Mouse (Mus musculus) CH12.LX (cell line): ENCODE data around the gene Mrtfa. TPM values are rescaled to one million over a fixed set of nuclear protein-coding genes. Genes with fewer than 3 reads are reported as not detected.

Source experiments
- DNase-seq: peaks from one replicate; pipeline ENCODE4 v3.0.0-alpha.2; 2013; ENCODE audit errors: extremely low read depth
- H3K27ac ChIP-seq: 2 replicates; pipeline ENCODE4 v1.5.1; 2012; ENCODE audit warnings: low read depth, mild to moderate bottlenecking, control low read depth, moderate library complexity; ENCODE audit not compliant: insufficient read depth
- H3K27me3 ChIP-seq: replicated peaks from 2 replicates; pipeline ENCODE3; 2012; ENCODE audit warnings: inconsistent platforms
- H3K36me3 ChIP-seq, 2 experiments: replicated peaks in 1 of 2; 2 replicates each; pipeline versions ENCODE3 to v1.6.1; 2012; ENCODE audit warnings: inconsistent platforms in 1 of 2, low read length in 1 of 2, mild to moderate bottlenecking in 1 of 2, mixed read lengths in 1 of 2, moderate library complexity in 1 of 2; ENCODE audit not compliant: control insufficient read depth in 1 of 2, insufficient read depth in 1 of 2
- H3K4me1 ChIP-seq, 2 experiments: 2 replicates each; pipeline ENCODE4 v1.6.1; 2012; ENCODE audit warnings: inconsistent platforms in 1 of 2, moderate library complexity in 1 of 2; ENCODE audit not compliant: insufficient read depth in 2 of 2, control insufficient read depth in 1 of 2
- H3K4me2 ChIP-seq: 2 replicates; pipeline ENCODE4 v1.6.1; 2012; ENCODE audit warnings: low read depth, mild to moderate bottlenecking, control low read depth; ENCODE audit not compliant: poor library complexity, insufficient read depth, severe bottlenecking
- H3K4me3 ChIP-seq, 3 experiments: fragments of 150-350 bp in 1 of 3; sonication (generic) in 1 of 3; replicated peaks in 1 of 3; 2 replicates each; pipeline versions ENCODE3 to v1.5.1; 2011 to 2012; ENCODE audit warnings: low read depth in 2 of 3, low read length in 2 of 3, mild to moderate bottlenecking in 2 of 3, moderate library complexity in 2 of 3, control low read depth in 1 of 3, improper control_type of control experiment in 1 of 3, inconsistent platforms in 1 of 3, mixed read lengths in 1 of 3; ENCODE audit not compliant: poor library complexity in 1 of 3
- H3K79me2 ChIP-seq: replicated peaks from 2 replicates; pipeline ENCODE4 v1.6.1; 2012; ENCODE audit warnings: mild to moderate bottlenecking, moderate library complexity; ENCODE audit not compliant: control insufficient read depth, poor library complexity, insufficient read depth, severe bottlenecking; ENCODE audit errors: extremely low read depth
- H3K9ac ChIP-seq: 2 replicates; pipeline ENCODE4 v1.6.1; 2012; ENCODE audit warnings: low read depth, mild to moderate bottlenecking, control low read depth, moderate library complexity; ENCODE audit not compliant: insufficient read depth
- H3K9me3 ChIP-seq: replicated peaks from 2 replicates; pipeline ENCODE3; 2012; ENCODE audit warnings: low read length, inconsistent platforms, mixed read lengths
- CTCF ChIP-seq, 2 experiments: IDR thresholded peaks in 1 of 2; conservative IDR thresholded peaks in 1 of 2; 2 replicates each; pipeline ENCODE4 v1.5.1; 2011 to 2012; ENCODE audit warnings: low read depth in 2 of 2, low read length in 2 of 2, improper control_type of control experiment in 1 of 2, inconsistent platforms in 1 of 2, mild to moderate bottlenecking in 1 of 2, moderate library complexity in 1 of 2
- E2F4 ChIP-seq: IDR thresholded peaks from 2 replicates; pipeline ENCODE4 v1.6.1; 2011; ENCODE audit warnings: low read depth, low read length, improper control_type of control experiment; ENCODE audit not compliant: insufficient replicate concordance
- ELF1 ChIP-seq: IDR thresholded peaks from 2 replicates; pipeline ENCODE4 v1.6.1; 2014; ENCODE audit warnings: low read depth, mild to moderate bottlenecking, inconsistent platforms, low read length, improper control_type of control experiment
- EP300 ChIP-seq: IDR thresholded peaks from 2 replicates; pipeline ENCODE4 v1.6.1; 2011; ENCODE audit warnings: low read length, improper control_type of control experiment
- ETS1 ChIP-seq: conservative IDR thresholded peaks from 2 replicates; pipeline ENCODE4 v1.6.1; 2012; ENCODE audit warnings: low read depth, mild to moderate bottlenecking, inconsistent platforms, low read length, improper control_type of control experiment, moderate library complexity
- GABPA ChIP-seq: IDR thresholded peaks from 2 replicates; pipeline ENCODE4 v1.6.1; 2012; ENCODE audit warnings: low read depth, low read length, improper control_type of control experiment, inconsistent platforms; ENCODE audit not compliant: insufficient replicate concordance
- HCFC1 ChIP-seq: IDR thresholded peaks from 2 replicates; pipeline ENCODE4 v1.6.1; 2012; ENCODE audit warnings: low read depth, mild to moderate bottlenecking, inconsistent platforms, low read length, improper control_type of control experiment
- JUN ChIP-seq: IDR thresholded peaks from 2 replicates; pipeline ENCODE4 v1.6.1; 2011; ENCODE audit warnings: low read depth, mild to moderate bottlenecking, low read length, improper control_type of control experiment, moderate library complexity; ENCODE audit not compliant: insufficient read depth
- JUND ChIP-seq: conservative IDR thresholded peaks from 2 replicates; pipeline ENCODE4 v1.6.1; 2011; ENCODE audit warnings: low read depth, low read length, improper control_type of control experiment
- MAFK ChIP-seq: IDR thresholded peaks from 2 replicates; pipeline ENCODE4 v1.6.1; 2011; ENCODE audit warnings: low read length, improper control_type of control experiment; ENCODE audit not compliant: insufficient replicate concordance
- MAX ChIP-seq: IDR thresholded peaks from 2 replicates; pipeline ENCODE4 v1.6.1; 2011; ENCODE audit warnings: low read length, improper control_type of control experiment
- MAZ ChIP-seq: IDR thresholded peaks from 2 replicates; pipeline ENCODE4 v1.6.1; 2012; ENCODE audit warnings: low read depth, mild to moderate bottlenecking, inconsistent platforms, low read length, improper control_type of control experiment, moderate library complexity
- MEF2A ChIP-seq: IDR thresholded peaks from 2 replicates; pipeline ENCODE4 v1.6.1; 2014; ENCODE audit warnings: low read depth, mild to moderate bottlenecking, inconsistent platforms, low read length, improper control_type of control experiment, borderline replicate concordance
- MXI1 ChIP-seq: IDR thresholded peaks from 2 replicates; pipeline ENCODE4 v1.6.1; 2011; ENCODE audit warnings: mild to moderate bottlenecking, low read depth, low read length, improper control_type of control experiment
- MYC ChIP-seq: IDR thresholded peaks from 2 replicates; pipeline ENCODE4 v1.6.1; 2011; ENCODE audit warnings: low read depth, mild to moderate bottlenecking, improper control_type of control experiment, low read length
- NELFE ChIP-seq: IDR thresholded peaks from 2 replicates; pipeline ENCODE4 v1.6.1; 2011; ENCODE audit warnings: low read depth, low read length, improper control_type of control experiment
- PAX5 ChIP-seq: IDR thresholded peaks from 2 replicates; pipeline ENCODE4 v1.6.1; 2012; ENCODE audit warnings: low read length, inconsistent platforms, mixed read lengths
- POLR2A ChIP-seq: IDR thresholded peaks from 2 replicates; pipeline ENCODE4 v1.6.1; 2011; ENCODE audit warnings: low read depth, mild to moderate bottlenecking, improper control_type of control experiment, low read length
- RAD21 ChIP-seq: IDR thresholded peaks from 2 replicates; pipeline ENCODE4 v1.6.1; 2011; ENCODE audit warnings: low read depth, mild to moderate bottlenecking, low read length, improper control_type of control experiment, moderate library complexity
- SIN3A ChIP-seq: IDR thresholded peaks from 2 replicates; pipeline ENCODE4 v1.6.1; 2012; ENCODE audit warnings: low read length, improper control_type of control experiment, inconsistent platforms
- USF1 ChIP-seq: IDR thresholded peaks from 2 replicates; pipeline ENCODE4 v1.6.1; 2014; ENCODE audit warnings: low read depth, mild to moderate bottlenecking, inconsistent platforms, low read length, improper control_type of control experiment
- USF2 ChIP-seq: conservative IDR thresholded peaks from 2 replicates; pipeline ENCODE4 v1.6.1; 2011; ENCODE audit warnings: low read depth, low read length, improper control_type of control experiment
- ZC3H11A ChIP-seq: IDR thresholded peaks from 2 replicates; pipeline ENCODE4 v1.6.1; 2012; ENCODE audit warnings: low read depth, mild to moderate bottlenecking, inconsistent platforms, low read length, improper control_type of control experiment
- ZMIZ1 ChIP-seq: IDR thresholded peaks from 2 replicates; pipeline ENCODE4 v1.6.1; 2012; ENCODE audit warnings: low read depth, mild to moderate bottlenecking, inconsistent platforms, low read length, improper control_type of control experiment
- ZNF384 ChIP-seq: IDR thresholded peaks from 2 replicates; pipeline ENCODE4 v1.6.1; 2012; ENCODE audit warnings: low read depth, low read length, improper control_type of control experiment, inconsistent platforms
- dilution Hi-C: fragments of 300-500 bp; cut with MboI; formaldehyde crosslinking; loops from 2 replicates; pipeline ENCODE4 v1.14.3; 2020; ENCODE audit warnings: low sequenced_read_pairs; ENCODE audit not compliant: extremely low pct_unique_long_range_greater_than_20kb, extremely low pct_ligation_motif_present
- in situ Hi-C: fragments of 300-500 bp; cut with MboI; formaldehyde crosslinking; loops from 3 replicates; pipeline ENCODE4 v1.14.3; 2019; ENCODE audit warnings: low sequenced_read_pairs, low pct_ligation_motif_present, low pct_unique_long_range_greater_than_20kb, mixed read lengths
- polyA plus RNA-seq: library from polyadenylated mRNA; unstranded; fragments of >175 nt; gene quantifications from 2 replicates; pipeline ENCODE4 v1.2.1, GENCODE M21; 2012; ENCODE audit warnings: low read depth; ENCODE audit not compliant: insufficient read length
- total RNA-seq, 2 experiments: library from RNA; depleted of rRNA; stranded (reverse); fragments of 300-350 nt in 1 of 2; fragments of >200 nt in 1 of 2; gene quantifications; 2 replicates each; pipeline ENCODE4 v1.2.3; 2012 to 2014

Gene Mrtfa
- total and polyA plus RNA-seq, 3 experiments, result 4.6 to 23.2 (median 8.2) TPM

- H3K4me3 ChIP-seq, result no peak overlapping the region
- H3K4me1 ChIP-seq, result peaks cover 10 to 54% of the 10 kb centered on the region in 2 experiments
- DNase-seq, result no peak
- H3K27me3 ChIP-seq, result no peaks in the 10 kb centered on the region
- H3K27ac ChIP-seq, result no peak overlapping the region
- no peak for TF ChIP-seq ZNF384
- peak in 1 of 2 experiments; percentile 57; a peak in 2 of 4 replicates for TF ChIP-seq CTCF (conservative IDR thresholded peaks at IDR 0.05 in 1 of 2, IDR thresholded peaks at IDR 0.05 in 1 of 2; ENCODE audit: low read depth in 2 of 2, low read length in 2 of 2)
- TF ChIP-seq SIN3A, result no peak
- TF ChIP-seq USF2, result no peak
- no peak for TF ChIP-seq MAX
- no peak for TF ChIP-seq MAFK
- peaks cover 0 to 52% of the 10 kb centered on the region in 2 experiments for H3K36me3 ChIP-seq
- no peak overlapping the region for H3K4me2 ChIP-seq
- in situ Hi-C loops (no loop called here), dilution Hi-C loops (no loop called here)
- H3K9me3 ChIP-seq, result no peaks in the 10 kb centered on the region
- no peaks in the 10 kb centered on the region for H3K79me2 ChIP-seq
- H3K9ac ChIP-seq, result no peak overlapping the region
Observed at GRCm38 (mm10) chr15:81042276-81042931, 148.2 kb downstream of the Mrtfa start.

- H3K4me1 ChIP-seq, result peaks cover 7 to 49% of the 10 kb centered on the region in 2 experiments
- no peaks in the 10 kb centered on the region for H3K9me3 ChIP-seq
- TF ChIP-seq ELF1, result no peak
- no peak for TF ChIP-seq POLR2A
- no peak for TF ChIP-seq ETS1
- TF ChIP-seq MAZ, result no peak
- TF ChIP-seq NELFE, result no peak
- TF ChIP-seq ZC3H11A, result no peak
- TF ChIP-seq ZMIZ1, result no peak
- TF ChIP-seq MXI1, result no peak
- no peak for TF ChIP-seq EP300
- TF ChIP-seq JUND, result no peak
- TF ChIP-seq HCFC1, result no peak
- no peak for TF ChIP-seq GABPA
- TF ChIP-seq JUN, result no peak
- TF ChIP-seq PAX5, result no peak
- no peak for TF ChIP-seq MYC
- TF ChIP-seq E2F4, result no peak
- TF ChIP-seq USF1, result no peak
- TF ChIP-seq MEF2A, result no peak
- no peak for TF ChIP-seq ZNF384
- no peak for TF ChIP-seq RAD21
- no peaks in the 10 kb centered on the region for H3K79me2 ChIP-seq
- no peak overlapping the region for H3K27ac ChIP-seq
- H3K36me3 ChIP-seq, result peaks cover under 1 to 55% of the 10 kb centered on the region in 2 experiments
- no peaks in the 10 kb centered on the region for H3K27me3 ChIP-seq
- in situ Hi-C loops (no loop called here), dilution Hi-C loops (no loop called here)
- H3K4me3 ChIP-seq, result no peak overlapping the region
- DNase-seq, result no peak
- H3K9ac ChIP-seq, result no peak overlapping the region
- no peak overlapping the region for H3K4me2 ChIP-seq
Observed at GRCm38 (mm10) chr15:81041767-81042166, 148.8 kb downstream of the Mrtfa start.
